Mouse (Mus musculus) liver, postnatal 0 days (tissue): ENCODE data around the gene Rapgef2. TPM values are rescaled to one million over a fixed set of nuclear protein-coding genes. Genes with fewer than 3 reads are reported as not detected.

ENCODE experiments used
- ATAC-seq: fragments of 200-750 bp; cut with Nextera tagmentation; 2 replicates; pipeline ENCODE4 v1.8.0; 2017; ENCODE audit warnings: mild to moderate bottlenecking, moderate library complexity
- DNase-seq: peaks from one replicate; pipeline ENCODE4 v3.0.0-alpha.2; 2016
- H3K27ac ChIP-seq: fragments of 300-500 bp; sonication (generic); 2 replicates; pipeline ENCODE4 v1.5.1; 2014; ENCODE audit warnings: antibody characterized with exemption, moderate library complexity, mild to moderate bottlenecking, low read depth
- H3K27me3 ChIP-seq: fragments of 300-500 bp; sonication (generic); 2 replicates; pipeline ENCODE4 v1.6.1; 2014; ENCODE audit warnings: low read length, control low read depth, mixed read lengths; ENCODE audit not compliant: insufficient read depth
- H3K36me3 ChIP-seq: fragments of 300-500 bp; sonication (generic); replicated peaks from 2 replicates; pipeline ENCODE4 v1.6.1; 2014; ENCODE audit warnings: mild to moderate bottlenecking, control low read depth, low read length, moderate library complexity, mixed read lengths; ENCODE audit not compliant: insufficient read depth
- H3K4me1 ChIP-seq: fragments of 300-500 bp; sonication (generic); 2 replicates; pipeline ENCODE4 v1.6.1; 2014; ENCODE audit warnings: antibody characterized with exemption, mild to moderate bottlenecking, control low read depth; ENCODE audit not compliant: insufficient read depth
- H3K4me2 ChIP-seq: fragments of 300-500 bp; sonication (generic); 2 replicates; pipeline ENCODE4 v1.6.1; 2014; ENCODE audit warnings: low read depth, mild to moderate bottlenecking, low read length, moderate library complexity, mixed read lengths
- H3K4me3 ChIP-seq: fragments of 300-500 bp; sonication (generic); 2 replicates; pipeline ENCODE4 v1.5.1; 2014; ENCODE audit warnings: low read depth, low read length
- H3K9ac ChIP-seq: fragments of 300-500 bp; sonication (generic); replicated peaks from 2 replicates; pipeline ENCODE4 v1.6.1; 2014; ENCODE audit warnings: mild to moderate bottlenecking, moderate library complexity
- H3K9me3 ChIP-seq: fragments of 300-500 bp; sonication (generic); 2 replicates; pipeline ENCODE4 v1.6.1; 2016; ENCODE audit warnings: mild to moderate bottlenecking, control low read depth, low read length, mixed read lengths
- CTCF ChIP-seq: sonication (generic); IDR thresholded peaks from 2 replicates; pipeline ENCODE4 v1.5.1; 2016; ENCODE audit warnings: antibody characterized with exemption, low read depth
- EP300 ChIP-seq: IDR thresholded peaks from 2 replicates; pipeline ENCODE4 v1.6.1; 2016; ENCODE audit warnings: antibody characterized with exemption, low read depth, mild to moderate bottlenecking
- WGBS: fragments of 180-500 bp; shearing (Covaris S2); extraction: QIAGEN DNeasy Blood & Tissue Kit; methylation state at CpG from one replicate; pipeline ENCODE4 v1.1.7; 2014; ENCODE audit not compliant: insufficient replicate concordance; 5-methylcytosine and 5-hydroxymethylcytosine counted together
- polyA plus RNA-seq: library from polyadenylated mRNA; unstranded; fragments of >200 nt; fragmentation: Nextera tagmentation; extraction: Ambion mirVana; gene quantifications from 2 replicates; pipeline ENCODE4 v1.2.1, GENCODE M21; 2015

Rapgef2 gene
- polyA plus RNA-seq, 1 experiment from 2014 or later: 1.8 TPM

- no peak for TF ChIP-seq CTCF
- TF ChIP-seq EP300: no peak
Observed at GRCm38 (mm10) chr3:79103604-79104003, 182.7 kb downstream of the Rapgef2 start.

GRCm38 (mm10) chr3:79101737-79102136 is 184.6 kb downstream of the Rapgef2 start:
- H3K4me3 ChIP-seq: no peak overlapping the region
- TF ChIP-seq EP300 (no peak), CTCF (no peak)
- H3K27me3 ChIP-seq: no peaks in the 10 kb centered on the region
- DNase-seq: no peak
- no peak for ATAC-seq
- 66% methylated on average over 6 of the region's 6 CpGs for WGBS
- H3K4me1 ChIP-seq: no peaks in the 10 kb centered on the region
- no peaks in the 10 kb centered on the region for H3K9me3 ChIP-seq
- H3K36me3 ChIP-seq: peaks cover 20% of the 10 kb centered on the region; the same call in 1 of the 2 replicates
- no peak overlapping the region for H3K27ac ChIP-seq
- no peak overlapping the region for H3K4me2 ChIP-seq
- no peak overlapping the region for H3K9ac ChIP-seq

More at GRCm38 (mm10) chr3:79103604-79104003, 182.7 kb downstream of the Rapgef2 start:
- ATAC-seq: no peak
- no peaks in the 10 kb centered on the region for H3K4me1 ChIP-seq
- H3K4me3 ChIP-seq: no peak overlapping the region
- no peaks in the 10 kb centered on the region for H3K27me3 ChIP-seq
- no peak overlapping the region for H3K4me2 ChIP-seq
- H3K36me3 ChIP-seq: peaks cover 14% of the 10 kb centered on the region; the same call in 1 of the 2 replicates
- DNase-seq: no peak
- H3K9me3 ChIP-seq: no peaks in the 10 kb centered on the region
- no peak overlapping the region for H3K9ac ChIP-seq
- no peak overlapping the region for H3K27ac ChIP-seq
- 89% methylated on average over 9 of the region's 9 CpGs for WGBS

- H3K9ac ChIP-seq: no peak overlapping the region
- no peaks in the 10 kb centered on the region for H3K9me3 ChIP-seq
- no peak overlapping the region for H3K27ac ChIP-seq
- no peak overlapping the region for H3K4me2 ChIP-seq
- no peak for ATAC-seq
- no peaks in the 10 kb centered on the region for H3K4me1 ChIP-seq
- no peak for TF ChIP-seq EP300
- TF ChIP-seq CTCF: no peak
- H3K4me3 ChIP-seq: no peak overlapping the region
- no peak for DNase-seq
- WGBS: 78% methylated on average over 7 of the region's 7 CpGs
- H3K36me3 ChIP-seq: peaks cover 20% of the 10 kb centered on the region; the same call in 1 of the 2 replicates
- H3K27me3 ChIP-seq: no peaks in the 10 kb centered on the region
Observed at GRCm38 (mm10) chr3:79100831-79101230, 185.5 kb downstream of the Rapgef2 start.

- DNase-seq (peak; percentile 21), ATAC-seq (0 out of 2 replicates have a peak, but pooled peaks have one; percentile 35)
- TF ChIP-seq EP300: no peak
- no peak for TF ChIP-seq CTCF
- Histone ChIP-seq H3K9ac (no peak overlapping the region), H3K36me3 (peaks cover 48% of the 10 kb centered on the region), H3K9me3 (no peaks in the 10 kb centered on the region), H3K4me1 (no peaks in the 10 kb centered on the region; the same call in 1 of the 2 replicates), H3K4me3 (no peak overlapping the region), H3K27ac (no peak overlapping the region), H3K27me3 (no peaks in the 10 kb centered on the region), H3K4me2 (no peak overlapping the region)
- WGBS: 65% methylated on average over 7 of the region's 7 CpGs
Observed at GRCm38 (mm10) chr3:79089091-79089490, 197.2 kb downstream of the Rapgef2 start.

- peak; percentile 44; the same call in 1 of the 2 replicates for ATAC-seq
- no peak overlapping the region for H3K4me3 ChIP-seq
- TF ChIP-seq EP300: no peak
- TF ChIP-seq CTCF: no peak
- no peaks in the 10 kb centered on the region; the same call in 1 of the 2 replicates for H3K4me1 ChIP-seq
- no peaks in the 10 kb centered on the region for H3K27me3 ChIP-seq
- no peak overlapping the region for H3K27ac ChIP-seq
- WGBS: 56% methylated on average over 5 of the region's 5 CpGs
- H3K4me2 ChIP-seq: no peak overlapping the region
- H3K9ac ChIP-seq: no peak overlapping the region
- peak; percentile 28 for DNase-seq
- no peaks in the 10 kb centered on the region for H3K9me3 ChIP-seq
- H3K36me3 ChIP-seq: peaks cover 43% of the 10 kb centered on the region
Observed at GRCm38 (mm10) chr3:79088461-79088860, 197.9 kb downstream of the Rapgef2 start.

DNA sequence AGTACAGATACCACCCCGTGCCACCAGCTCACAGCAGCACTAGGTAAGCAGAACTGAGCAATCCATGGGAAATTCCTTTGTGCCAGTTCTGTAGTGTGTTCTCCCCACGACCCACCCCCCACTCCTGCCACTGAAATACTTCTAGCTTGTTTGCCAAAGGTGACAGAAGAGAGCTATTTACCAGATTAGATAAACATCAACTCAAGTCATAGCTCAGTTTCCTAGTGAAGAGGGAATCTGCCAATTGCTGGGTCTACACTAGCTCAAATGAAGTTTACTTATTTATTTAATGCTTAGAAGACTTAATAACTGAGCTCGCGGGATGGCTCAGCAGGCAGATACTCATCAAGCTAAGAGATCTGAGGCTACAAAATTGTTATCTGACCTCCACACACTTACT is 200.0 kb downstream of the Rapgef2 start:
- peak overlapping the region; percentile 51; the same call in 1 of the 2 replicates for H3K27ac ChIP-seq
- 66% methylated on average over 4 of the region's 4 CpGs for WGBS
- no peaks in the 10 kb centered on the region for H3K27me3 ChIP-seq
- no peaks in the 10 kb centered on the region for H3K9me3 ChIP-seq
- ATAC-seq (peak; percentile 40; the same call in 1 of the 2 replicates), DNase-seq (peak; percentile 21)
- TF ChIP-seq CTCF: no peak
- H3K36me3 ChIP-seq: peaks cover 38% of the 10 kb centered on the region
- H3K4me1 ChIP-seq: no peaks in the 10 kb centered on the region; the same call in 1 of the 2 replicates
- H3K4me2 ChIP-seq: no peak overlapping the region; the same call in 1 of the 2 replicates
- H3K4me3 ChIP-seq: no peak overlapping the region
- H3K9ac ChIP-seq: no peak overlapping the region

DNA sequence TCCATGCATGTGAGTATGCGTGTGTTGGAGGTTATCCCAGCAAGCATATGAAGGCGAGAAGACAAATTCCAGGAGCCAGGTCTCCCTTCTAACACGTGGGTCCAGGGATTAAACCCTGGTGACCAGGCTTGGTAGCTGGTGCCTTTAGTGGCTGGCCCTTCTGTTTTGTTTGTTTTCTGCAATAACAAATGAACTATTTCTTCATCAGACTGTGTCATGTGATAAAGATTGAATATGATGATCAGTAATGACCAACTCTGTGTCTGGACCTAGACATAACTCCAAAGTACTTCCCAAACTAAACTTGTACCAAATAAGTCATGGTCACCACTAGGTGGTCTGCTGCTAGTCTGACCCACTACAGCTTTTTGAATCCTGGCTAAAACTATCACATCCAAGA is 202.4 kb downstream of the Rapgef2 start:
- Histone ChIP-seq H3K4me2 (no peak overlapping the region), H3K9me3 (no peaks in the 10 kb centered on the region), H3K36me3 (peaks cover 43% of the 10 kb centered on the region), H3K27ac (no peak overlapping the region), H3K4me1 (no peaks in the 10 kb centered on the region; the same call in 1 of the 2 replicates), H3K27me3 (no peaks in the 10 kb centered on the region), H3K4me3 (no peak overlapping the region), H3K9ac (no peak overlapping the region)
- DNase-seq (no peak), ATAC-seq (no peak)
- TF ChIP-seq EP300 (no peak), CTCF (no peak)
- WGBS: 79% methylated on average over 3 of the region's 3 CpGs
